Mouse (Mus musculus) C3H10T1/2 (cell line): Measurements from ENCODE around the gene Zfyve19. TPM values are rescaled to one million over a fixed set of nuclear protein-coding genes. Genes with fewer than 3 reads are reported as not detected.

Experiments
- polyA plus RNA-seq, 2 experiments: library from polyadenylated mRNA; unstranded; fragments of >200 nt; fragmentation: generic; extraction: Trizol; gene quantifications; one replicate each; pipeline ENCODE4 v1.2.1; 2012; ENCODE audit warnings: missing spikeins in 2 of 2

The Zfyve19 gene
- polyA plus RNA-seq: 10 to 100 TPM; 26.7 to 32.6 TPM

GRCm38 (mm10) chr2:119208344-119209175 is at the start of gene Zfyve19, which contains the start of gene Dnajc17:
Gene Zfyve19 (plus strand): TSS chr2:119208617.
Gene Dnajc17 (minus strand): TSS chr2:119208795.

GRCm38 (mm10) chr2:119166901-119167865 is 41.2 kb upstream of the Zfyve19 start, which contains the start of gene Gchfr:
Gene Gchfr (plus strand): TSS chr2:119167773.

GRCm38 (mm10) chr2:119173991-119174651 is 34.3 kb upstream of the Zfyve19 start, which contains the start of gene Gm14137:
Gene Gm14137 (plus strand): TSS chr2:119174509.

GRCm38 (mm10) chr2:119229775-119230704 is 21.6 kb downstream of the Zfyve19 start, which contains the start of gene Ppp1r14d:
Gene Ppp1r14d (minus strand): TSS chr2:119229906.

GRCm38 (mm10) chr2:119237210-119237870 is 28.9 kb downstream of the Zfyve19 start, which contains the start of gene Spint1:
Gene Spint1 (plus strand): TSS chr2:119237362.

Other genes with a start within 250 kb of the Zfyve19 start
- 10 to 100 TPM in 1 of 2 experiments, 1 to 10 TPM in 1; 4.8 to 15.3 TPM for gene Ccdc32, start 179.2 kb upstream of the Zfyve19 start, polyA plus RNA-seq
- 1 to 10 TPM; 1.1 to 1.2 TPM for gene Rpusd2, start 173.8 kb upstream of the Zfyve19 start, polyA plus RNA-seq
- gene Knl1, start 161.5 kb upstream of the Zfyve19 start, polyA plus RNA-seq: under 1 TPM; 0.08 to 0.97 TPM
- 10 to 100 TPM in 1 of 2 experiments, 1 to 10 TPM in 1; 7.9 to 11.4 TPM for gene Rad51, start 95.8 kb upstream of the Zfyve19 start, polyA plus RNA-seq
- gene Rmdn3, start 51.6 kb upstream of the Zfyve19 start, polyA plus RNA-seq: 10 to 100 TPM in 1 of 2 experiments, 1 to 10 TPM in 1; 3.1 to 12.0 TPM
- 100 to 1,000 TPM; 127 to 204 TPM for gene Gchfr, start 40.8 kb upstream of the Zfyve19 start, polyA plus RNA-seq
- gene Gm14137, start 34.1 kb upstream of the Zfyve19 start, polyA plus RNA-seq: 1 to 10 TPM in 1 of 2 experiments, under 1 TPM in 1; 0.97 to 2.2 TPM
- 10 to 100 TPM in 1 of 2 experiments, 1 to 10 TPM in 1; 10.0 to 10.2 TPM for gene Dnajc17, start 178 bp downstream of the Zfyve19 start, polyA plus RNA-seq
- gene Ppp1r14d, start 21.3 kb downstream of the Zfyve19 start, polyA plus RNA-seq: not detected
- gene Spint1, start 28.7 kb downstream of the Zfyve19 start, polyA plus RNA-seq: under 1 TPM; 0.01 to 0.38 TPM
- gene Rhov, start 62.7 kb downstream of the Zfyve19 start, polyA plus RNA-seq: 1 to 10 TPM in 1 of 2 experiments, under 1 TPM in 1; 0.63 to 5.3 TPM
- 10 to 100 TPM; 10.5 to 23.7 TPM for gene Vps18, start 80.1 kb downstream of the Zfyve19 start, polyA plus RNA-seq
- gene Dll4, start 117.2 kb downstream of the Zfyve19 start, polyA plus RNA-seq: not detected
- 1 to 10 TPM; 4.9 to 10.0 TPM for gene Chac1, start 142.6 kb downstream of the Zfyve19 start, polyA plus RNA-seq